Comparison of ENCODE assay signal across 12 mouse cellular contexts in the genomic region with DNA sequence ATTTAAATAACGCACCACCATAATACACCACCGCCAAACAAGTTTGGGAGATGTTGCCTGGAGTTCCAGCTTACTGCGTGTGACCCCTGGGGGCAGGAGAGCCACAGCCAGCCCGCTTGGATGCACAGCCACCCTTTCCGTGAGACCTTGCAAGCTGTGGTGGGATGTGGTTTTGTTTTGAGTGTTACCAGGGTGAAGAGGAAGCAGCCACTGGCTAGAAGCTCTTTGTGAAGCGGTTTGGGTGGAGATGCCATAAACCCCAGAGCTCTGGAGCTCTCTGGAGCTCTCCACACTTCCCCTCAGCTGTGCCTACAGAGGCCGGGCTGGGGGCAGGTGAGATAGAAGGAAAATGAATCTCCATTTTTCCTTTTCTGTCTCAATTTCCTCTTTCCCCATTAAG. TPM values are rescaled to one million over a fixed set of nuclear protein-coding genes. Genes with fewer than 3 reads are reported as not detected.
DNase-seq lines count a peak whose midpoint lies in the region; ATAC-seq and TF ChIP-seq lines count a peak whose summit lies in the region.
"Had no signal": no experiment of that assay in that cellular context is flagged by ENCODE, and none has a peak within 500 bp of the region (broad histone marks: within the 10 kb centered on the region; RNA-seq: fewer than 3 reads in every experiment).

No protein-coding gene starts in this region.

- peak; percentile 60 for ATAC-seq in inflammation-experienced regulatory T-cells, adult 6 months

- no peak for TF ChIP-seq POLR2A in thymus, adult 2 months (IDR thresholded peaks at IDR 0.05; ENCODE audit: control insufficient read depth, extremely low read depth, insufficient read depth, low read length, poor library complexity)

- no peaks in the 10 kb centered on the region for H3K36me3 ChIP-seq in thymus, adult 2 months (ENCODE audit: control insufficient read depth, insufficient read depth, low read length)
- no peaks in the 10 kb centered on the region for H3K36me3 ChIP-seq in embryonic facial prominence, embryonic 10.5 days (replicated peaks)
- H3K36me3 ChIP-seq: limb, embryonic 13.5 days had no signal

- 7% methylated on average over 7 of the region's 7 CpGs for WGBS in thymus, adult 2 months
- 72% methylated on average over 7 of the region's 7 CpGs for WGBS in embryonic facial prominence, embryonic 10.5 days

- DNase-seq in kidney, adult 9 months = peak; percentile 11
- no peak for DNase-seq in kidney, adult 11 months
- DNase-seq in CD8-positive naive resting alpha-beta T cell, adult 2 months (ENCODE audit: low read depth in 2 of 2, low spot score in 2 of 2) = peak; percentile 37 to 53
- DNase-seq in thymus, adult 2 months = peak; percentile 42
- no peak for DNase-seq in embryo, embryonic 9.5 days (ENCODE audit: extremely low spot score)
- DNase-seq in left cerebral cortex, postnatal 10 days (ENCODE audit: extremely low spot score in 1 of 2, low spot score in 2 of 2) = no peak
- DNase-seq in embryonic facial prominence, embryonic 10.5 days (ENCODE audit: low spot score) = no peak
- DNase-seq: kidney, adult 18-20 months had no signal

- intact Hi-C loops in left cerebral cortex, postnatal 10 days (cut with DNase I) = no loop called here

- H3K4me1 ChIP-seq in thymus, adult 2 months (replicated peaks; ENCODE audit: control insufficient read depth, insufficient read depth, low read length) = peaks cover 4% of the 10 kb centered on the region
- H3K4me1 ChIP-seq in embryonic facial prominence, embryonic 10.5 days = peaks cover 37% of the 10 kb centered on the region

- no peak overlapping the region for H3K27ac ChIP-seq in thymus, adult 2 months (ENCODE audit: control insufficient read depth, insufficient read depth, low read length)
- H3K27ac ChIP-seq in embryonic facial prominence, embryonic 10.5 days (replicated peaks) = no peak overlapping the region
- H3K27ac ChIP-seq: heart, adult 2 months; limb, embryonic 13.5 days had no signal

- H3K9me3 ChIP-seq in embryonic facial prominence, embryonic 10.5 days = peaks cover 4% of the 10 kb centered on the region; the same call in 1 of the 2 replicates

- TF ChIP-seq CTCF in thymus, adult 2 months (IDR thresholded peaks at IDR 0.05; ENCODE audit: borderline replicate concordance, control insufficient read depth, extremely low read depth, insufficient read depth, low read length, poor library complexity) = no peak

- H3K27me3 ChIP-seq in thymus, adult 2 months (ENCODE audit: control insufficient read depth, insufficient read depth, low read length) = peaks cover 10% of the 10 kb centered on the region; the same call in 1 of the 2 replicates
- H3K27me3 ChIP-seq in embryonic facial prominence, embryonic 10.5 days (replicated peaks; ENCODE audit: low read depth, poor library complexity, severe bottlenecking) = peaks cover 22% of the 10 kb centered on the region

- H3K4me3 ChIP-seq in thymus, adult 2 months (ENCODE audit: control insufficient read depth, insufficient read depth, low read length) = no peak overlapping the region
- H3K4me3 ChIP-seq in embryonic facial prominence, embryonic 10.5 days = no peak overlapping the region
- H3K4me3 ChIP-seq: heart, adult 2 months; limb, embryonic 13.5 days; myocyte had no signal

RNA-seq across cellular contexts. Expression of gene Vrk1, which starts 38.8 kb away (rescaled TPM):
- polyA plus RNA-seq in inflammation-experienced regulatory T-cells, adult 6 months (2017; shearing (Covaris generic)) = 100 to 1,000 TPM; 124 to 151 (median 151) TPM
- 15.8 and 16.1 TPM in 2 replicates for polyA plus RNA-seq in thymus, adult 2 months (2012; rRNA removed)
- 10 to 100 TPM; 17.3 to 20.8 TPM for total RNA-seq in left cerebral cortex, postnatal 10 days (2021)
- 113 and 115 TPM in 2 replicates for polyA plus RNA-seq in embryonic facial prominence, embryonic 10.5 days (2016; fragmentation: Nextera tagmentation; extraction: Ambion mirVana)

Comparison
In these comparisons a context has a peak if more than half of its experiments do, and no peak if none do; other contexts are left out.
1. DNase-seq: peak in kidney, adult 9 months (single experiment), CD8-positive naive resting alpha-beta T cell, adult 2 months (2 of 2) and thymus, adult 2 months (single experiment); none in kidney, adult 11 months (single experiment), embryo, embryonic 9.5 days (single experiment), left cerebral cortex, postnatal 10 days (0 of 2) and embryonic facial prominence, embryonic 10.5 days (single experiment).